Mouse (Mus musculus): Measurements from ENCODE around the gene Nfam1.

Nfam1 gene

DNA sequence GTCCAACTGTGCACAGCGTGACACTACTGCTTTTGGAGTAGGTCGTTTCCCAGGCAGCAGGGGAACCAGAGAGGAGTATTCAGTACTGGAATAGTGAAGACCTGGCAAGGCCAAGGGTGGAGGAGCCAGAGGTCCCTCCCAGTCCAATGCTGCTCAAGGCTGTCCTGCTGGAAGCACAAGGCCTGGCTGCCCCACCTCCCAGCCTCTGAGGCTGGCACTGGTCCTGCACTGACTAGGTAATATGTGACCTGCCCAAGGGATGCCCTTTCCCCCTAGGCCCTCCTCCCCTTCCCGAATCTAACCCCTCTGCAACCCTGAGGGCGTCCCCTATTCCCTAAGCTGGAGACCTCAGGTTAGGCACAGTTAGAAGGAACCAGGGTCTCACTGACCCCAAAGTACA is 70.6 kb downstream of the Nfam1 start:
- intact Hi-C loops (cut with DNase I), result no loop called here

DNA sequence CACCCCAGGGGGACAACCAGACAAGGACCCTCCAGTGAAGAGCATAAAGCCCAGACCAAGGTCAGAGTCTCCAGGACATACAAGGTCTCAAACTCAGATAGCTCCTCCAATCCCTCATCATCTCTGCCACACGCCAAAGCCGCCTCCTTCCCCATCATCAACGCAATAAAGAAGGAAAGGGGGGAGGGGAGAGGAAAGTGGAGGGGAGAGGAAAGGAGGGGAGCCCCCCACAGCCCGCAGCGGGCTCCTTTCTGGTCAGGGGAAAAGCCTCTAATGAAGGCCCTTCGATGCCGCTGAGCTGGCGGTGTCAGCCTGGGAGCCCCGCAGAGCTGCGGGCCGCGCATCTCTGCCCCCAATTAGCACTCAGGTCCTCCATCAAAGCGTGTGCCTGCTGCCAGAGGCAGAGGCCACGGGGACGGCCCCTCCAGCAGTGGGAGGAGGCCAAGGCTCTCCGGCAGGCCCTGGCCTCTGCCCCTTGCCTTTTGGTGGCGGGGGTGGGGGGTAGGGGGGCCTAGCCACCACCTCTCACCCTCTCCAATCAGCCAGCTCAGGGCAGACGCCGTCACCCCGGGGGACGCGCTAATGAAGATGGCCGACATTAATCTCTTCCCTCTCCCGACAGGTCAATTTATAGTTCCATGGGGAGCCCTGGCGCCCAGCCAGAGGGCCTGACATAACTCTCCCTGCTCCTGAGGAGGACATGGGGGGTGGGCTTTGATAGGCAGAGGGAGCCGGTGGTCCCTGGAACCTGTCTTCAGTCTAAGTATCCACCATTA is 72.1 kb downstream of the Nfam1 start:
- intact Hi-C loops (cut with DNase I), result no loop called here

DNA sequence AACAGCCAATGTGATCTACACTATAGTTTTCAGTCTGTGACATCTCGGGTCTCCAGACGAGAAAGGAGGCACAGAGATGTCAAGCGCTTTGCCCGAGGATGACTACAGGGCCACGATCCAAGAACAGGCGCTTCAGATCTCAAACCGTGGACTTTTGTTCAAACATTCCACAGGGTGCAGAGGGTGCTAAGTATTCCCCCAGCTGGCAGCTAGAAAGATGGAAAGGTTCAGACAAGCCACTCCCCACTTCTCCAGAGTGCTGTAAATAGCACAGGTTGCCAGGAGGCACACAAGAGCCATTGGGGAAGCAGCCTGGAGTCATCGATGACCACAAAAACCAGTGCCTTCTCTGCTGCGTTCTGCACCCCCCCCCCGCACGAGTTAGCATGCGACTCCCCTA is 74.0 kb downstream of the Nfam1 start:
- intact Hi-C loops (cut with DNase I), result no loop called here

DNA sequence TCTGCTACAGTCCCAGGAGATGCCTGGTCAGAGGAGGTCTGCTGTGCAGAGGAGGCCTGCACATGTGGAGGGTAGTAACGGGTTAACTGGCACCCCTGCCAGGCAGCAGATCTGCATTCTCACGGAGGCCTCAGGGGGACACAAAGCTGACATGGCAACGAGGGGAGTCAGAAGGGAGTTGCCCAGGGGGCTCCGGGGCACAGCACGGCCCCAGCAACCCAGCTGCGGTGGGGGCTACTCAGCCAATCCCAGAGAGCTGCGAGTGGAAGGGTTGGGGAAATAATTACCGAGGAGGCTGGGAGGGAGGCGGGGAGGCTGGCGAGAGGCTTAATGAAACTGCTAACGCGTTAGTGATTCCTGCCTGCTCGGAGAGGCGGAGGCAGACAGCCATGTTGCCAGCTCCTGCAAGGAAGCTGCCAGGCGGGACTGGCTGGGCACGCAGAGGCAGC is 74.8 kb downstream of the Nfam1 start:
- intact Hi-C loops (cut with DNase I), result no loop called here

DNA sequence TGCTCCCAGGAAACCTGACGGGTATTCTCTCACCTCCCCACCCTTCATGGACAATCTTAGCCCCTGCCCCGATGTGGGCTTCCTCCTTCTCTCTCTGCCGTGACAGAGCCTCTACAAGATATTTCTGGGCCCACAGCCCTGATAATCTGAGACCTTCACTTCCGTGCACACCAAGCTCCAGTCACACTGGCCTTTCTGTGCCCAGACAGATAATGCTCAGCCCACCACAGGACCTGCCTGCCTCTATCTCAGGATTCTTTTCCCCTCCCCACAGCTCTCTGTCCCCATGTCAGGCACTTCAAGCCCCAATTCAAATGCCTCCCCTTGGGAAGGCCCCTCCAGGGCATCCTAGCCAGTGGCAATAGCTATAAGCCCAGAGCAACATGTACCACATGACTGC is 76.4 kb downstream of the Nfam1 start:
- intact Hi-C loops (cut with DNase I), result no loop called here

DNA sequence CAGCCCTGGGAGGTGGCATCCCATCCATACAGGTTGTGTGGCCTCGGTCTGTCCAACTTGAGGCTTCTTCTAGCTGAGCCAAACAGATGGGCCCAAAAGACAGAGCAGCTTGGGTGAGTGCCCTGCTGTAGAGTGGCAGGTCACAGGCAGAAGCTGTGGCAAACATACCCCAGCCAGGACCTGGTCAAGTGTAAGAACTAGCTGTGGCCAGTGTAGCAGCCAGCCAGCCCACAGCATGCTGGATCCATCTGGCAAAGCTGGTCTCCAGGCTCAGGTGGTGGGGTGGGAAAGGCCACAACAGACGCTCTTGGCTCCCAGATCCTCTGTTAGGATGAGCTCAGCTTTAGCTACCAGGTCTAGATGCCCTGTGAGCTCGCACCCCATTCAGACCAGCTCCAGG is 76.8 kb downstream of the Nfam1 start:
- intact Hi-C loops (cut with DNase I), result no loop called here

DNA sequence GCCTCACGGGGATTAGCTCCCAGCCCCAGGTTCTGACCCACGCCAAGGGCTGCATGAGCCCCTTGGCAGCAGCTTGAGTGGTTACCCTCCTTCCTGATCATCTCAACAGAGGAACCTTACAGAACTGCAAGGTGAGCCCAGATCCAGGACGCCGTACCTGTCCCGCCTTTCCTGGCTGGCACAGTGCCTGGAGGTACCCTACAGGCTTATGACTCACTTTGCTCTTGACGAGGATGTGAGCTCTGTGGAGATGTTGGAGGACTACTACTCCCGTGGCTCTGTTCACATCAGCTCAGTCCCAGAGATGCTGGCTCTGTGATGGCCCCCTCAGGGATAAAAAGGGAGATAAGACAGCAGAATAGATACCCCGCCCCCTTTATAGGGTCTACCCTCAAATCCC is 77.8 kb downstream of the Nfam1 start:
- intact Hi-C loops (cut with DNase I), result no loop called here

DNA sequence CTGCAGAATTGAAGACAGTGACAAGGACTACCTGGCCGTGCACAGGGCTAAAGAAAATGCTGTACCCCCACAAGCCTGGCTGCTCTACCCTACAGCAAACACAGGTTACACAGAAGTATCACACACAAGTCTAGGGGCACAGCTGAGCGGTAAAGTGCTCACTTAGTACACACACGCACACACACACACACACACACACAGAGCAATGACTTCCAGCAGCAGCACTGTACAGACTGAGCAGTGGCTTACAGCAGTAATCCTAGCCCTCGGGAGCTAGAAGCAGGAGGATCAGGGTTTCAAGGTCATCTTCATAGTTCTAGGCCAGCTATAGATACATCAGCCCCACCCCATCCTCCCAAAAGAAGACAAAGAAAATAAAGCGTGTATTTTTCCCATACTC is 79.1 kb downstream of the Nfam1 start:
- intact Hi-C loops (cut with DNase I), result no loop called here

DNA sequence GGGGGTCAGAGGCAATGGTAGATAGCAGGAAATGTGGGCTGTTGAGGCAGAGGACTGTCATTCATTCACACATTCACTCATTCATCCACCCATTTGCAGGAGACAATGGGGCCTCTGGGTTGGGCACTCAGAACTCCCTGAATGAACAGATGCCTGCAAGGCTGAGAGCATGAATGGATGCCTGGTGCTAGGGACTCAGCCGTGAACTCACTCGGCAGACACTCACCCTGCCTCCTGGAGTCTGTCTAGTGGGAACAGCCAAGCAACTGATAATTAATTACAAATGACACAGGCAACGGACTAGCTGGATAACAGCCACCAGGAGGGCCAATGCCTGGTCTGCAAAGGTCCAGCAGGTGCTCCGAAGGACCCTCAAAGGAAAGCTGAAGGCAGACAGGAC is 80.0 kb downstream of the Nfam1 start:
- intact Hi-C loops (cut with DNase I), result no loop called here

DNA sequence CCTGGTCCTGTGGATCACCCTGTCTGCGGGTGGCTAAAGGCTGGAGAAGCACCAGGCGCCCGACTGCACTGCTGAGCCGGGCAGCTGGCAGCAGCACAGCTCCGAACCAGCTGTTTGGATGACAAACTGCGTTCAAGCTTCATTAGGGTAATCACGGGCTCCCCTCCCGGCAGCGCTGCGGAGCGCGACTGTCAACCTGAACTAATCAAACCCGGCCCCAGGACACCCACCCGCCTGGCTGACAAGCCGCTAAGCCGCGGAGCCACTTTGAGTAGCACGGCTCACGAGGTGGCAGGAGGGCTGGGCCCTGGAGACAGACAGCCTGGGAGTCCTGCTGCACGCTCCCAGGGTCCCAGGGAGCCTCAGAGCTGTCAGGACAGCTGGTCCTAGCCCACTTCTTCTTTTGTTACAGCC is 80.8 kb downstream of the Nfam1 start:
- intact Hi-C loops (cut with DNase I), result no loop called here

DNA sequence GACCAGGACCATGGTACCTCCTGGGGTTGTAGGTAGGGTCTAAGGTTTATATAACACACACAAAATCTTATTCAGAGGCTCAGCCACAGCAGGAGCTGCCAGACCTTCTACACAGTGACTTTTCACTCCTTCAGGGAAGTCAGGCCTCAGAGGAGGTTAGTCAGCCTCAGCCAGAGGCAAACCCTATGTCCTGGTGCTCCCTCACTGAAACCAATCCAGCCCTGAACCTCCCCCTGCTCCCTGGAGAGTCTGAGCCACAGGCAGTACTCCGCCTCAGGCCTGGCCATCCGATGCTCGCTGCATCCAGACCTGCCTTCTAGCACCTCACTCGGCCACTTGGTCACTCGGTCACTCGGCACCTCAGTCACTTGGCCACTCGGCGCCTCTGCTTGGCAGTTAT is 82.9 kb downstream of the Nfam1 start:
- intact Hi-C loops (cut with DNase I), result no loop called here

DNA sequence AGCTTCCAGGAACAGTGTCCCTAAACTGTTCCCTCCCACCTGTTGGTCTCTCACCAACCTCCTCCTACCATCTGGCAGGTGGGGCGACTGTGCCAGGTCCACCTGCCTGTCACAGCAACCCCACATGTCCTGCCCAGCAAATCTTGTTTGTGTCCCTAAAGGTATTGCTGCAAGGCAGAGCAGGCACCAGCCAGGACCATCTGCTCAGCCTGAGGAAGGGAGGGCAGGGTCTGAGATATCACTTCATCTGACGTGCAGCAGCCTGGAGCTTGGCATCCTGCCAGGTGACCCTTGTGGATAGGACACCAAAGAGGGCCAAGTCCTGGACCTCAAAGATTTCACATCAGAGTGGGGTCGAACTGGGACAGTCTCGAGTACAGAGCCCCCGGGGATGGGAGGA is 85.7 kb downstream of the Nfam1 start:
- intact Hi-C loops (cut with DNase I), result no loop called here

DNA sequence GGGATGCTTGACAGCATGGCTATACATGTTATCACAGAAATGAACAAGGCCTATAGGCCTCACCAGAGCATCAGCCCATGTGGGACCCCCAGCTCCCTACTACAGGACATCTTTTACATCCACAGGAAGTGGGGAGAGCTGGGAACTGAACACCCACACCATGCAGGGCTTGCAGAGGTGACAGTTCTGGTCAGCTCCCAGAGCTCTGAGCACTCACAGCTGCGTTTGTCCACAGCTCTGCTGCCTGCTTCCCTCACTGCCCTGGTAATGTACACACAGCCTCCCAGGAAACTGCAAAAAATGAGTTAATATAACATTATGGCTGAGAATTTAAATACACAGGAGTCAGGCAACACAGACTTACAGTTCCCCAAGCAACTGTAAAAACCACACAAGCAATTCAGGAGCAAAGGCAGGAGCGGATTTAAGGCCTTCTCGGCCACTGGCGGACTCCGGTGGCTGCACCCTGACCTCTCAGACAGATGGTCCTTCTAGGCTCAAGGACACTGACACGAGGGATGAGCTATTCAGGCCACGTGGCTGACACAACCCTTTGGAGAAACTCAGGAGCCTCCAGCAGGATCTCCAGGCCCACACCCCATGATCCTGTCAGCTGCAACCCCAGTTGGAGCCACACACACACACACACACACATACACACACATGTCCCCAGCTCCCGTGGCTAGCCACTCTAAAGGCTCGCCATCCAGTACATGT is 88.5 kb downstream of the Nfam1 start:
- intact Hi-C loops (cut with DNase I), result no loop called here

Small RNA genes within 50 kb of the gene (microRNA-seq; reads per million reads assigned to microRNA genes)
- gene Mir3080, result 1.5 to 2.8 reads per million in 2 experiments
